Mouse (Mus musculus) embryo, embryonic 10.5 days (tissue): ENCODE results near the gene Tubgcp6.
A peak's percentile ranks its signal among the peaks of the same experiment; 100 is the strongest.

Experiments used
- DNase-seq: peaks from one replicate; pipeline ENCODE4 v3.0.0-alpha.2; 2015; ENCODE audit warnings: low spot score

Gene Tubgcp6

DNA sequence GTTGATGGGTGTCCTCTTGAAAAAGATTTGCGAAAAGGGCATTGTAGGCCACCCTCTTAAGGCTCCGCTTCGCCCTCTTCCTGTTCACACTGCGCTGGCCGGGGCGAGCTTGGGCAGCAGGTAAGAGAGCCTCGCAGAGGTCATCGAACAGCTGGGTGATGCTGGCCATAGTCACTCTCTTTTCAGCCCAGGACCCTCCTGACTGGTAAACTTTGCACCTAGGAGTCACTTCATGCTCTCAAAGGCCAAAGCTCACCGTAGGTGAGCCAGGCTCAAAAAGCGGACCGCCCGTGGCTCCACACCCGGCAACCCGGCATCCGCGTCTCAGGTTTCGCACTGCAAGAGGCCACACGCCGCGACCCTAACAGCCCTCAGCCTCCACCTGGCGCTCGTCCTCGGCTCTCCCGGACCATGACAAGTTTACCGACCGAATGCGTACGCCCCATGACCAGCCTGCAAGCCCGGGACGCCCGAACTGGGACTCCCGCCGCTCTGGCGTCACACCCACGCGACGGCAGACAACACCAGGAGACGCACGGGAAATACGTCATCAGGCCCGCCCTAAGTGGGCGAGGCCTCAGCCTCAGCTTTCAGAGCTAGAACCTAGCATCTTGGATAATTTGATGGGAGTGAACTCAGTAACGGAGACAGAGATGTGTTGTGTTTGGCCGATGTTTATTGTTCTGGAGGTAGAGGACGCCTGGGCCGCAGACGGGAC, at the start of gene Tubgcp6:
Gene Tubgcp6, minus strand, starts transcription at position 464 of the 718 bp plus-strand sequence.
- peak; percentile 98 for DNase-seq

DNA sequence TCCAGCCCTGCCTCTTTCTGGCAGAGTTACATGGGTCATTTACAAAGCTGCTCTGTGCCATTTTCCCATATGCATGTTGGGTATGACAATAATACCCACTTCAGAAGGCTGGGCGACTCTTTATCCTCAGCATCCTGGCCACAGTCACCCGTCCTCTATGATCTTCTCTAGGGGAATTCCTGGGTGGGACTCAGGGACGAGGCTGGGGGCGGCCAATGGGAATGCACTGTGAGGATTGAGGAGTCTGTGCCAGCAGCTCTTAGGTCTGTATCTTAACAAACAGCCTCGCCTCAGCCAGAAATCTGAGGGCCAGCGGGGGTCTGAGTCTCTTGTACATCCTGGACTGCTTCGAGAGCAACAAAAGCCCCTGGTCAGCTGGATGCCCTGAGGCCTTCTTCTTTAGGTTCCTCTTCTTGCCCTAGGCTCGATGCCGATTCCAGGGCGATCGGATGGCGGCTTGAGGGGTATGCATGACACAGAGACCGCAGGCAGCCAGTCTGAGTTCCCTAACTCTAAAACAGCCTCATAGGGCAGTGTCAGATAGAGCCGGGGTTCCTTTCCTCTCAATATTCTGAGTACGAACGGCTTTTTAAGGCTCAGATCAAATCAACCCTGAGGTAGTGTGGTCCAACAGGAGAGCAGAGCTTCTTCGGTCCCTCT, 49.5 kb upstream of the Tubgcp6 start:
- DNase-seq, result no peak

DNA sequence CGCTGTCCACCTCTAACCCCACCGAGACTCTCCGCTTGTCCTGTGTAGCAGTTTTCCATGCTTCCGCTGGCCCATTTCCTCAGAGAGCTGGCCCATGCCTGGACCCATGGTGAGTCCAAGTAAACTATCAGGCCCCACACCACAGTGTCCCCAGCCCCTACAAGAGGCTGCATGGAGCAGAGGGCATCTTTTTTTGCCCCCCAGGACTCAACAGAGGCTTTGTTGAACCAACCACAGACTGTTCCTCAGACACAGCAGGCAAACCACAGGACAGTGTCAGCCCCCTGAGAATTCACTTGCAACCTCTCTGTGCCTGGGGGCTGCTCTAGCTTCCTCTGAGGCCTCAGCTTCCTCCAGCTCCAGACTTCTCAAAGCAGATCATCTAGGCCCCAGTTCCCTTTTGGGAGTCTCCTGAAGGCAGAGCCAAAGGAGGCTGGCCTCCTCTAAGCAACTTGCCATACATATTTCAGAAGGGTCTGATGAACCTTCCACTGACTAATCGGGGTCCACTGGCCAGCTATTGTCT, 48.7 kb upstream of the Tubgcp6 start:
- DNase-seq, result no peak

DNA sequence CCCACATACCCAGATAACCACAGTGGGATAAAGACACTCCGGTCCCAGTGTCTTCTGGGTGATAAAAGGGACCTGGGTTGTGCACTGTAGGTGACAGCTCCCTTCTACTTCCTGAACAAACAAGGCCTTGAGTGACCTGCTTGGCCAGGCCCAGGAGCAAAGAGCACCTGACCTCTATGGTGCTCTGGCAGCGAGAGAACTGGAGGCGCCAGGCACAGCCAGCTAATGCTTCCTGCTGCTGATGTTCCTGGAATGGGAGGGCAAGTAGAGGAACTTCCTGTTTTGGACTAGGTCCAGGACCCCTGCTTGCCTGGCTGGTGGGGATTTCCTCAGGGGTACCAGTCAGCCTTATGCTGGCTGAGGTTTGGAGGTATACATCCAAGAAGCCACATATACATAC, 47.2 kb upstream of the Tubgcp6 start:
- no peak for DNase-seq

DNA sequence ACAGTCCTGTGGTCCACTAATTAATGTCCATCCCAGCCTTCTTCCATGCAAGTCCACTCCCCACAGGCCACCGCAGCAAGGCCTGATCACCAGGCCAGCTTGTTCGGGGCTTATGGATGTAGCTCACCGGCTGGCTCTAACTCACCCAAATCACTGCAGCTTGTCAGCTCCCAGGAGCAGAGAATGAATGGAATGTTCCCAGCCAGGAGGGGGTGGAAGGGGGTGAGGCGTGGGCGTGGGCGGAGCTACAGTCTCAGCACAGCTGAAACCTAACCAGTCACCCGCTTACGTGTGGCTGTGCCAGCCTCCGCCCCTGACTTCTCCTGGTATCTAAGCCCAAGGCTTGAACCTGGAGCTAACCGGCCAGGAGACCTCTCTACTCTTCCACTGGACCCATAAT, 46.5 kb upstream of the Tubgcp6 start:
- peak; percentile 90 for DNase-seq

DNA sequence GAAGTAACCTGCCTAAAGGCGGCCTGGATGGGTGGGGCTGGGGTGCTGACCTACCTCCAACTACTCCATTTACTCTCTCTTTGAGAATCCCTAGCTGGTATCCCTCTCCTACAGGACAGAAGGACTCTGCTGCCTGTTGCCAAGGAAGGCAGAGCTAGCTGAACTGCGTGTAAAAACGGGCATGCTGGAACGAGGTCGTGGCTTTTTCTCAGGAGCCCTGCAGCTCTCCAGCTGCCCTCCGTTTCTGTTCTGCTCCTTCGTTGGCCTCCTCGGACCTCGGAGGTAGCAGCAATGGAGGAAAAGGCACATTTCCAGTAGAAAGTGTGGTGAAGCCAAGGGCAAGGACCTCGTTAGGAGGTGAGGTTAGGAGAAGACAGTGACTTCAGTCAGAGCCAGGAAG, 46.0 kb upstream of the Tubgcp6 start:
- no peak for DNase-seq

DNA sequence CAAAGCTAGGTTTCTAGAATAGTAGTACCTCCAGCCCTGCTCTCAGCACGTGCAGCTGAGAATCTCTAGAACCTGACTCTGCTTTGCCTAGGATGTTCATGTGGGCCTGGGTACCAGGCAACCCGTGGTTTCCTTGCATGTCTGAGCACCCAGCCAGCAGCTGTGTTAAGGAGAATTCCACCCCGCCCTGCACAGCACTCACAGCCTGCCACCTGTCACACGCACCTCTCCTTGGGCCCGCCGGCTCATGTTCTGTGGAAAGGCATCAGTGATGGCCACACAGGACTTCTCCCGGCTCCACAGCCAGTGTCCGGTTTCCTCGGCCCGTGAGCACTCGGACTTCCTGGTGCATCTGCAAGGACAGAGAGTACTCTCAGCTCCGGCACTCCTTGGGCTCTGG, 42.6 kb upstream of the Tubgcp6 start:
- DNase-seq, result no peak

DNA sequence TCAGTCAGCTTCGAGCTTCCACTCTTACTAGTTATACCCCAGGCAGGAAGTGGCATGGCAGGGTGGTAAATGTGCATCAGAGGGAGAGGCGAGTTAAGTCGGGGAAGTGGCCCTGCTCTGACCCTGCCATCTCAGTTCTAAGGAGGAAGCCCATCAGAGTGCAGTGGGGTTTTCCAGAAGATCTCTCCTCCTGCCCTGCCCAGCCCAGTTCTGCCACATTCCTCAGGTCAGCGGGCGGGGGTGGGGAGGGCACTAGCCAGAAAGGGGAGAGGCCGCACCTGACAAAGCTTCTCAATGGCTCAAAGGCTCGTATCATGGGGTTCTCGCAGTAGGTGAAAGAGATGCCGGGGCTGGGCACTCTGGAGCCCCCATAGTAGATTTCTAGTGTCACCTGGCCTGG, 38.5 kb upstream of the Tubgcp6 start:
- no peak for DNase-seq

DNA sequence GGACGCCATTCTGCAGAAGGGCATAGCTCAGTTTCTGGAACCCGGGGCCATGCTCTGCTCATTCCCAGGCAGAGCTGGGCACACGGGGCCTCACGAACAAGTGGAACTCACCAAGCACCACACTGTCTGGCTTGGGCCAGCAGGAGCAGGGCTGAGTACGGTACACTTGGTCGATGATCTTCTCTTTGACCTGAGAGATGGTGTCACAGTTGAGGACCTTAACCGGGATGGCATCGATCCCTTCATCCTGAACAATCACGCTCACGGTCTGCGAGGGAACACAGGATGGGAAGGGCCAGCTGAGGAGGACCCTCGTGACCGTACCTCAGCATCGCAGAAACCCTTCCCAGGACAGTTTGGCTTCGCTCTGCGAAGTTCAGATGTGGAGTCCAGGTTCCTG, 35.6 kb upstream of the Tubgcp6 start:
- no peak for DNase-seq

DNA sequence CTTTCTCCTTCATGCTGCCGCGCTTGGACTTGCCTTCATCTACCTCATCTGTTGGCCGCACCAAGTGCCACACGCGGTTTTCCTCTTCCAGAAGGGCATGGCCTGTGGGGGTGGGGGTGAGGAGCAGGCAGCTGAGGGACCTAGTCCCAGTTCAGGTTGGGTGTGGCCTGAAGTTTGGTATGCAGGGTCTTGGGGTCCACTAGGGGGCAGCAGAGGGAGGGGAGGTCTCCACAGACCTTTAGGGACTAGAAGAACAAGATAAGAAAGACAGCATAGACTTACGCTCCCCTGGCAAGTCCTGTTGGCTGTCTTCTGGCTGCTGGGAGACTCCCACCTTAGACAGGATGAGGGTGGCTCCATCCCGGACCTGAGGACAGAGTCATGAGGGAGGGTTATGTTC, 35.0 kb upstream of the Tubgcp6 start:
- DNase-seq, result peak; percentile 87

DNA sequence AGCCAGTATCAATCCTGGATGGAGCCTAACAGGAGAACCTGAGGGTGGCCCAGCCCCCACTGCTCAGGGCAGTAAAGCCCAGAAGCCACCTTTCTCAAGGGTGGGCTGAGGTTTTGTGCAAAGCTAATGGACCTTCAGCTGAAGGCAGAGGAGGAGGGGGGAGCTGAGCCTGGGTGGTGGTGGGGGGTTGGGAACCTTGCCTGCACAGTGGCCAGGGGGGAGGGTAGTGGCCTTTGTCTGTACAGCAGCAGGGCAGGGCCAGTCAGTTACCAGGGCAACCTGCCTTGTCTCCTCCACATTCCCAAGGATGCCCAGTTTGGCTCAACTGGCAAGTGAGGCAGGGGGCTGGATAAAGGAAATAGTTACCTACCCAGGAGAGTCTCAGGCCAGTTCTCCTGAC, 29.4 kb upstream of the Tubgcp6 start:
- peak; percentile 79 for DNase-seq

DNA sequence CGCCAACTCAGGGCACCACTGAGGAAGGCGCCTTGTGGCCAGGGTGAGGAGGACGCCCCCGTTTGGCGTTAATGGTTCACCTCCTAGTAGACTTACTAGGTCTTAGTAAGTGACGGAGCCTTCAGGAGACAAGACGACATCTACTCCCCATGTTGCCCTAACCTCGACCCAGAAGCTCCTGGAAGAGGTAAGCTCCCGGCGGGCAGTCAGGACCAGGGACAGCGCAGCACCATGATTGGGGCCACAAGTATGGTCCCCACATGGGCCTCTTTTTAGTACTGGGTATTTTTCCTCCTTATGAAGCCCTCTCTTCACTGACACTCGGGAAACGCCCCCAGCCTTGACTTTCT, 27.1 kb upstream of the Tubgcp6 start:
- peak; percentile 74 for DNase-seq

DNA sequence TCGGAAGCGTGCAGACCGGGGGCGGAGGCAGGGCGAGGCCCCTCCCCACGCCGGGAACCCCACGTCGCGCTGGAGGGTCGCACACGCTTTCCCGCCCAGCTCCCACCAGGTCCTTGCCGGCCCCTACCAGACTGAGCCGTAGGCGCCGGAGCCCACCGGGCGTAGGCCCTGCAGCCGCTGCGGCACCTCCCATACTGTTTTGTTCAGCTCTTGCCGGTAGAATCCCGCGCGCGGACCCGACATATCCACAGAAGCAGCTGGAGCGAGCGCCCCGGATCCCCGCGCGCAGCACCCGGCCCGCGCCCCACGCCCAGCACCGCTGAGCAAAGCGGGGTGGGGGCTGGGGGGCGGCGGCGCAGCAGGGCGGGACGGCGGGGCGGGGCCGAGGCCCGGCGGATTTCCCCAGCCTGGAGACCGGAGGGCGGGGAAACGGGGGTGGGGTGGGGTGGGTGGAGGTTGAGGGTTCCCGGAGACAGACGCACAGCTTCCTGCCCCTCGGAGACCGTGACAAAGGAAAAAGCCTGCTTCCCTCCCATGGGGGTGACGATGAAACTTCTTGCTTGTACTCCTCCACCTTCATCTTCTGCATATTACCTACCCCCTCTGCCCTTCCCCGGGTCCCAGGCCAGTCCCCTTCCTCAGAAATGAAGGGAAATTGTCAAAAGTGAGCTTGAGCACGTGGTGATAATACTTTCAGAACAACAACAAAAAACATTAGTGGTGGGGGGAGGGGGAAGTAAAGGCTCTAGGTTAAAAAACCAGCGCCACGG, 26.5 kb upstream of the Tubgcp6 start, which contains the start of gene Mapk11:
Gene Mapk11, minus strand, starts transcription at position 358 of the 770 bp plus-strand sequence.
- DNase-seq, result peak; percentile 54

DNA sequence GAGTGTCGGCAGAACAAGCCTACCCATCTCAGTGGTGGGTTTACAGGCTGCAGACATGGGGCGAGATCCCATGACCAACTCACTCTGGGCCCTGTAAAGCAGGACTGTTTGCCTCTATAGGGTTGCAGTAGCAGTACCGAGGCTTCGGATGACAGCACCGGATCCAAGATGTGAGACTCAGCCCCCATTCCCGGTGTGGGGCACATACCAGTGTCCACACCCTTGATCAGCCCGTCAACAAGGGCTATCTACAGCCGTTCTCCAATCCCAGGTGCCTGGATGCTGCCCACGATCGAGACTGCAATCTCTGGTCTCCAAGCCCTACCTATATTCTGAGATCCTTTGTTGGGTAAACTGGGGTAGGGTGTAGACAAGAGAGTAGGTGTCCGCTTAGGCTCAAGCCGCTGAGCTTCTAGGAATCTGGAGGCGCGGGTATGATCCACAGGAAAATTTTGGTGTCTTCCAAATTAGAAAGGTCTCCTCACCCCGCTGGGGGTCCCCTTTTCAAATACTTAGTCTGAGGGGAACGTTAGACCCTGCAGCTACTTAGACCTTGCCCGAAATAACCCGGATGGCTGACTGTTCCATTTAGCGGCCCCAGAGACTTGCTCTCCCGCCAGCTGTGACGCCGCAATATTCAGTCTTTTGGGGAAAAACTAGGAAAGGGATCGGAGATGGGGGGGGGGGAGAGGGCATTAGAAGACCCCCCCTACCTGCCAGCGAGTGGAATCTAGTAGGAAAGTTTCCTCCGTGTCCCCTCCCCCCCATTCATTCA, 25.8 kb upstream of the Tubgcp6 start:
- DNase-seq, result peak; percentile 59

DNA sequence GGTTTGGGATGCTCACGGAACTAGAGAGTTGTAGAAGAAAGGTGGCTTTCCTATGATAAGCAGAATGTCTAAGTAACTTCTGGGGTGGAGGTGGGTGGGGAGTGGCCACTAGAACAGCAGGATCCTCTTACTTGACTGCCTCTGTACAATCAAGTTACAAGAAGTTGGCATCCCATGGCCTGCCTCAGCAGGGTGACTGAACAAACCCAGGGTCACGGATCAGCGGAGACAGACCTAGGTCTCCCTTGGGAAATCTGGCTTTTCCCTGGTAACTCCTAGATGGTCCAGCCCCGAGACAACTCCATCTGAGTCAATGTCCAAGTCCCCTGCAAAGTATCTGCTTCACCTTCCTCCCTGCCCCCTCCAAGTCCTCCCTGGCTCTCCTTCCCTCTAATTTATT, 25.0 kb upstream of the Tubgcp6 start:
- DNase-seq, result no peak

DNA sequence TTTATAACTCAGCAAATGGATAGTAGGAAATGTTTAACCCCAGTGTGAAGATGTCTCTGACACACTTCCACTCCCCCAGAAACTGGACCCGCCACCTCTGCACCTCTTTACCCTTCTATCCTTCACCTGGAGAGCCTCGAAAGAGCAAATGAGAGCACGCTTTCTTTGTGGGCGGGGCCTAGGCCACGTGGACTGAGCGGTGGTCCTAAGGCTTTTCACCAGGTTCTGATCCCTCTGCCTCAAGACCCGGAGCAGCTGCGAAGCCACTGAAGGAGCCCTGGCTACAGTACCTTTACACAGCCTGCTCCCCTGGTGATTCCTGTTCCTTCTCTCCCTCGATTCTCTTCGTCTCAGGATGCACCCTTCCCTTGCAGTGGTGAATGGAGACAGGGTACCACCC, 24.5 kb upstream of the Tubgcp6 start:
- DNase-seq, result no peak

DNA sequence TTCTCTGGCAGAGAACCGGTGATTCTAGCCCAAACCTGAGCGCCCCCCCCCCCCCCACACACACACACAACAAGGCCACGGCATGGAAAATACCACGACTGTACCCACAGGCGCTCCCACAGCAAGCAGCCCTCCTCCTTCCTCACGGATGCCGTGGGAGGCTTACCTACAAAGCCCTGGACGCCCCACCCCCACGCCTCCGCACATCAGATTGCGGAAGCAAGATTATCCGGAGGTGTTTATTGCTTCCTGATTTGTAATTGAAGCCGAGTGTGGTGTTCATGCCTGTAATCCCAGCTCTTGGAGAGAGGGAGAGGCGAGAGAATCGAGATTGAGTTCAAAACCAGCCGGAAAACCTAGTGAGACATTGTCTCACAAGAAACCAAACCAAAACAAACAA, 24.1 kb upstream of the Tubgcp6 start:
- DNase-seq, result peak; percentile 29

DNA sequence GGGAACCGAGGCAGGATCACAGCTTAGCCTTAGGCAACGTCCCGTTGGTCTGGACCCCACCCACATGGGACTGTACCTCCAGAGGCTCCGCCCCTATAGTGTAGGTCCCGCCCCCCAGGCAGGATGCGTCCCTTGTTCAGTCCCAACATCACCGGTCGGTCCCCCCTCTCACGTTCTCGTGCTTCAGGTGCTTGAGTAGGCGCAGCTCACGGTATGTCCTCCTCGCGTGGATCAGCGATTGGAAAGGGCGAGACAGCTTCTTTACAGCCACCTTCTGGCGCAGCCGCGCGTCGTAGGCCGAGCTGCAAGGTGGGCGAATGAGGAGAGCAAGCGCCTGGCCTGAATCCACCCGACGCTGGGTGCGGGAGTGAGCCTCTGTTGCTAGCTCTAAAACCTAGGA, 23.6 kb upstream of the Tubgcp6 start:
- DNase-seq, result peak; percentile 64

DNA sequence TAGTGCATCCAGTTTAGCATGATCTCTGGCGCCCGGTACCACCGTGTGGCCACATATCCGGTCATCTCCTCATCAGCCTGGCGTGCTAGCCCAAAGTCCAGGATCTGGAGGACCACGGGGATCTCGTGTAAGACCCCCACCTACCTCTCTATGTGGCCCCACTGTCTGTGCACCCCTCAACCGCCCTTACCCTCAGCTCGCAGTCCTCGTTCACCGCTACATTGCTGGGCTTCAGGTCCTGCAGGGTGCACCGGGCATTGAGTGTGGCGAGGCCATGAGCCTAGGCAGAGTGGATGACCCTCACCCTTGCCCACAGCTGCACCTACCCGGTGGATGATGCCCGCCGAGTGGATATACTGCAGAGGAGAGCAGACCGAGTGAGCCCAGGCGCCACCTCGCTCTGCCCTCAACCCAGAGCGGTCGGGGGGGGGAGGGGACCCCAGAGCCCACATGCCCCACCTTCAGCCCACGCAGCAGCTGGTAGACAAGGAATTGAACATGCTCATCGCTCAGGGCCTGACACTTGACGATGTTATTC, 23.0 kb upstream of the Tubgcp6 start:
- DNase-seq, result no peak

DNA sequence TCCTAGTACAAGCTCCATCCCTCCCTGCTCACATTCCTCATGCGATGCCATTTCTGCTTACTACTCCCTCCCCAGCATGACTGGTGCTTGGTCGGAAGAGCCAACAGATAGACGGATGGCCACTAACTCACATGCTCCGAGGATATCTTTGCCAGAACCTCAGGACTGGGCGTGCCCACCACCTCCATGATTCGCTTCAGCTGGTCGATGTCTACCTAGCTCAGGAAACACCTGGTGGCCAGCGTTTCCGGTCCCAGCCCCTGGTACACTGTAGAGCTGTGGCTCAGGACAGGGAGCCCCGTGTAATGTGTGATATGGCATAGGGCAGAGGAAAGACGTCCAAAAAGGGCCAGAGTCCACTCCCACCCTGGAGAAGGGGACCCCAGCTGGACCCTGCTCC, 22.1 kb upstream of the Tubgcp6 start:
- no peak for DNase-seq

DNA sequence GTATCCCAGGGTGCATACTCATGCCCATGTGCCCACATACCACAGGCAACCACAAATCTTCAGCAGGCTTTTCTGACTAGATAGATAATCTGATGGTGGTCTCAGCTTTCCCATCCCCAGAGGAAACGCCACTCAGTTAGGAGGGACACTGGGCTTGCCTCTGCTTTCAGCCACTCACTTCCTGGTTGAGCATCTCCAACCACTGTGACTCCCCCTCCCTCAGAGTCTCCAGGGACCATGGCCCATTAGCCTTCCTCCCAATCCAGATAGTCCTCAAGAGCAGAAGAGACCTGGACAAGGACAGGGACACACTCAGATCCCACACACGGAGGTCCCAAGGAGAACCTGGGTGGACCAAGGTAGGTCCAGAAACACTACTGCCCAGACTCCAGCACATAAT, 20.2 kb upstream of the Tubgcp6 start:
- no peak for DNase-seq

DNA sequence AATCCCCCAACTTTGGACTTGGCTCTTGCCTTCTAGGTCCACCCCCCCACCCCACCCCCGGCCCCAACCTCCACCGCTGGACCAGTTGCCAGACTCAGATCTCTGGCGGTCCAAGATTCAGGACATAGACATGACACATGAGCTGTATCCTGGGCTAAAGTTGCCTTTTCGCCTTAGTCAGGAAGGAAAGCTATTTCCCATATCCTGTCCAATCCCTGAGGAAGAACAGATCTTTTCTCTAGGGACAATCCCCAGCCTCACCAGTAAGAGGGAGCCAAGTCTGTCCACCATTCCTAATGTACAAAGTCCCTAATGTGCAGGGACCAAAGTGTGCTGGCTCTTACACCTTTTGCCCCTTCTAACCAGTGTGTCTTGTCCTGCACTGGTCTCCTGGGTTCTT, 19.0 kb upstream of the Tubgcp6 start:
- DNase-seq, result no peak
